Mouse (Mus musculus) heart, embryonic 16.5 days (tissue): ENCODE measurements around the gene Robo3. TPM values are rescaled to one million over a fixed set of nuclear protein-coding genes. Genes with fewer than 3 reads are reported as not detected.

Experiments
- ATAC-seq: fragments of 200-750 bp; cut with Nextera tagmentation; replicated peaks from 2 replicates; pipeline ENCODE4 v1.8.0; 2017; ENCODE audit warnings: moderate number of reproducible peaks; ENCODE audit not compliant: insufficient read depth, low FRiP score; ENCODE audit errors: extremely low read depth
- H3K27ac ChIP-seq: fragments of 300-500 bp; sonication (generic); 2 replicates; pipeline ENCODE4 v1.5.1; 2014; ENCODE audit warnings: mild to moderate bottlenecking, low read length, control low read depth, moderate library complexity
- H3K27me3 ChIP-seq: fragments of 300-500 bp; sonication (generic); 2 replicates; pipeline ENCODE4 v1.6.1; 2014; ENCODE audit warnings: low read length, mixed read lengths; ENCODE audit not compliant: control insufficient read depth, insufficient read depth
- H3K36me3 ChIP-seq: fragments of 300-500 bp; sonication (generic); 2 replicates; pipeline ENCODE4 v1.6.1; 2014; ENCODE audit not compliant: control insufficient read depth, insufficient read depth
- H3K4me1 ChIP-seq: fragments of 300-500 bp; sonication (generic); 2 replicates; pipeline ENCODE4 v1.6.1; 2014; ENCODE audit warnings: low read length, mixed read lengths; ENCODE audit not compliant: control insufficient read depth, insufficient read depth
- H3K4me2 ChIP-seq: fragments of 300-500 bp; sonication (generic); 2 replicates; pipeline ENCODE4 v1.6.1; 2014; ENCODE audit warnings: low read depth, mild to moderate bottlenecking, control low read depth, low read length
- H3K4me3 ChIP-seq: fragments of 300-500 bp; sonication (generic); 2 replicates; pipeline ENCODE4 v1.5.1; 2014; ENCODE audit warnings: mild to moderate bottlenecking, control low read depth, low read length
- H3K9ac ChIP-seq: fragments of 300-500 bp; sonication (generic); 2 replicates; pipeline ENCODE4 v1.6.1; 2014; ENCODE audit warnings: low read length, control low read depth
- H3K9me3 ChIP-seq: fragments of 300-500 bp; sonication (generic); replicated peaks from 2 replicates; pipeline ENCODE4 v1.6.1; 2016; ENCODE audit warnings: low read length; ENCODE audit not compliant: control insufficient read depth
- WGBS: fragments of 180-500 bp; shearing (Covaris S2); extraction: QIAGEN DNeasy Blood & Tissue Kit; methylation state at CpG from one replicate; pipeline ENCODE4 v1.1.7; 2014; 5-methylcytosine and 5-hydroxymethylcytosine counted together
- polyA plus RNA-seq: library from polyadenylated mRNA; unstranded; fragments of >200 nt; fragmentation: Nextera tagmentation; extraction: Ambion mirVana; gene quantifications from 2 replicates; pipeline ENCODE4 v1.2.1, GENCODE M21; 2015

The Robo3 gene
- not detected in 2 replicates for polyA plus RNA-seq

DNA sequence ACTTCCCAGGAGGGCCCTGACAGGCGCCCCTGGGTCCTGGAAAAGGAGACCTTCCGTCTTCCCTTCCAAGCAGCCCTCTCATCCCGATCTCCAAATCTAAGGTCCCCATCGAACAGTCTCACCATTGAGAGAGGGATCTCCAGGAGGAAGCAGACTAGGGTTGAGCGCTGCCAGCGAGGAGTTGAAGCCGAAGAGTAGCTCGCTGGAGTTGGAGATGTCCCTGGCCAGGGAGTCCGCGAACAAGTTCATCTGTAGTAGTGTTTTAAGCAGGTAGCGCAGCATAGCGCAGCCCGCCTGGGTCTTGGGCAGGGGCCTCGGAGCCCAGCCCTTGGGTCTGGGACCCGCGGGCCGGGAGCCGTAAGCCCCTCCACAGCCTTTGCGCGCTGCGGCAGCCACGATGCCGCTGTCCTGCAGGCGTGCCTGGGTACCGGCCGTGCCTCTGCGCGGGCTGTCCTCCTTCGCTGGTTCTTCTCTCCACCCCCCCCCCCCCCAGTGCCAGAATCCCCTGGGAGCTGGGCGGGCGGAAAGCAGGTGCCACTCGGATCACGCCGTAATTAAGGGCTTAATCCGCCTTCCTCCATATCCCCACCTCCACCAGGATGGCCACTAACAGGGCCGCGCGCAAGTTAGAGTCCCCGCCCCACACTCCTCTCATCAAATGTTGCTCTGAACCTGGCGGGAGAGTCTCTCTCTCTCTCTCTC lies at the start of gene Robo3:
Gene Robo3, minus strand, starts transcription at position 527 of the 702 bp plus-strand sequence.
- Histone ChIP-seq H3K4me2 (peak within 1 kb of the TSS; percentile 63), H3K27me3 (peaks cover 75% of the 10 kb centered on the region), H3K27ac (no peak within 1 kb of the TSS), H3K4me1 (peaks cover 17% of the 10 kb centered on the region), H3K9ac (no peak within 1 kb of the TSS), H3K36me3 (no peaks in the 10 kb centered on the region), H3K9me3 (no peaks in the 10 kb centered on the region), H3K4me3 (peak within 1 kb of the TSS; percentile 48)
- no peak for ATAC-seq
- WGBS: under 1% methylated on average over 38 of the region's 40 CpGs

DNA sequence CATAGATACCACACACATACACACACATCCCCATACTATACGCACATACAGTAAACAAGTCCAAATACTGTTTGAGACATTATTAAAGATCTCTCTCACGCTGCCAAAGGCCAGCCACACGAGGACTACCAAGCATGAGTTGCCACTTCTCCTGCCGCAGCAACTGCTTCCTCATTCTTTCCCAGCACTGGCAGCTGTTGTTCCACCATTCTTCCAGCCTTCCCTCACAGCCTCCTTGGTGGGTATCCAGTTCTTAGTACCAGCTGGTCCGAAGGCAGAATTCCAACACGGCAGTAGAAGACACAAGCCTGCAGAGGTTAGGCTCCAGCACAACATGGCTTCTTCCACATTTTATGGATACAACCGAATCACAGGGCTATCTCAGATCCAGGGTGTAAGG lies 41.9 kb upstream of the Robo3 start:
- no peak overlapping the region for H3K9ac ChIP-seq
- no peak for ATAC-seq

GRCm38 (mm10) chr9:37473611-37474125 lies 40.6 kb upstream of the Robo3 start:
- Histone ChIP-seq H3K4me3 (no peak overlapping the region), H3K4me2 (no peak overlapping the region), H3K9ac (no peak overlapping the region), H3K9me3 (no peaks in the 10 kb centered on the region), H3K27me3 (no peaks in the 10 kb centered on the region), H3K36me3 (no peaks in the 10 kb centered on the region), H3K27ac (no peak overlapping the region), H3K4me1 (no peaks in the 10 kb centered on the region)
- no peak for ATAC-seq
- 71% methylated on average over 3 of the region's 3 CpGs for WGBS

More for the DNA sequence above, 41.9 kb upstream of the Robo3 start:
- no peak overlapping the region for H3K4me3 ChIP-seq
- no peaks in the 10 kb centered on the region for H3K4me1 ChIP-seq
- H3K9me3 ChIP-seq: no peaks in the 10 kb centered on the region
- H3K4me2 ChIP-seq: no peak overlapping the region
- H3K36me3 ChIP-seq: no peaks in the 10 kb centered on the region
- H3K27me3 ChIP-seq: no peaks in the 10 kb centered on the region
- WGBS: 78% methylated on average over 7 of the region's 7 CpGs
- H3K27ac ChIP-seq: no peak overlapping the region

DNA sequence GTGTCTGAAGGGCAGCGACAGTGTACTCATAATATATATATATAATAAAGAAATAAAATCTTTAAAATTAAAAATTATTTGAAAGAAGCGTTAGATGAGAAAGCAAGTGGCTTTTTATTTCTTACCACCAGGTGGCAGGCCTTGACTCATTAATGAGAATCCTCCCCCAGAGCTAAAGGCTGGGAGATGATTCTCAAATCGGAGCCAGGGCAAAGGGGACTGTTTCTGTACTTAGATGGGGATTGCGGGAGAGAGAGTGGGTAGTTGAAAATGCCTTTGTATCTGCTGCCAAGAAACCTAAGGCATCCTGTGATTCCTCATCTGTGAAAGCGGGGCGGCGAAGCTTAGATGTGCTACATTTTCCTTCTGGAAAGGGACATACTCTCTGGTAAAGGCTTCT lies 29.7 kb upstream of the Robo3 start:
- H3K9me3 ChIP-seq: no peaks in the 10 kb centered on the region
- H3K4me2 ChIP-seq: no peak overlapping the region
- no peak for ATAC-seq
- peaks cover 50% of the 10 kb centered on the region for H3K27me3 ChIP-seq
- peaks cover 11% of the 10 kb centered on the region for H3K4me1 ChIP-seq
- no peak overlapping the region for H3K27ac ChIP-seq
- 15% methylated on average over 7 of the region's 7 CpGs for WGBS
- H3K9ac ChIP-seq: no peak overlapping the region
- no peaks in the 10 kb centered on the region for H3K36me3 ChIP-seq
- no peak overlapping the region for H3K4me3 ChIP-seq

DNA sequence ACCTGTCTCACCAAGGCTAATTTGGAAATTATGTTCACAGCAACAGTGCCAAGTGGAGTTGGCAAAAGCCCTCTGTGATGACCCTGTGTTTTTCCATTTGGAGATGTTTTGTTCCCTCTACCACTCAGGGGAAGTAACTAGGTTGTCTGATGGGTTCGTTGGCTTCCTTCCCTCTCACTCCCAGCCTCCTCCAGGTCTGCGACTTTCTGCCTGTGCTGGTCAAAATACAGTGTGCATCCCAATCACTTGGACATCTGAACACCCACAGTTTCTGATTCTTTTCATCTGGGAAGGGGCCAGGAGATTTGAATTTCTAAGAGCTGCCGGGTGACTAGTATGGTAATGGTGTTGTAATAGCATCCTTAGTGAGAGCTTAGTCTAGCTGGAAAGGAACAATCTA lies 28.5 kb upstream of the Robo3 start:
- 5% methylated on average over 3 of the region's 3 CpGs for WGBS
- Histone ChIP-seq H3K27me3 (peaks cover 62% of the 10 kb centered on the region), H3K4me1 (peaks cover 12% of the 10 kb centered on the region), H3K4me3 (no peak overlapping the region), H3K36me3 (no peaks in the 10 kb centered on the region), H3K4me2 (no peak overlapping the region), H3K9ac (no peak overlapping the region), H3K9me3 (no peaks in the 10 kb centered on the region), H3K27ac (no peak overlapping the region)
- no peak for ATAC-seq

DNA sequence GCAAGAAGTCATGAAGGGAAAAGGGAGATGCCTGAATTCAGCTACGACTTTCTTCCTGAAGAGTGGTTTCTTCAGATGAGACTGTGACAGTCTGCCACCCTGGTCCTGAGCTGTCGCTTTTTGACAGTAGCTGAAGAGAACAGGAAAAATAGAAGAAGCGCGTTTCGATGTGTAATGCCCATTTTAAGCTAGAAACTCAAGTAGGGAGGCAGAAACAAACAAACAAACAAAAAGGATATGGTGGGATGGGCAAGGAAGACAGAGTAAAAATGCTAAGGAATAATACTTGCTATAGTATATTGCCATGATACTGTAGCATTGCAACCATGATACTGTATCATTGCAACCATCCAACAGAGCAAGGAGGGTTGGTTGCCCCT lies 27.9 kb upstream of the Robo3 start:
- Histone ChIP-seq H3K36me3 (no peaks in the 10 kb centered on the region), H3K4me2 (peak overlapping the region; percentile 99), H3K27me3 (peaks cover 68% of the 10 kb centered on the region), H3K4me3 (peak overlapping the region; percentile 62), H3K27ac (no peak overlapping the region), H3K9me3 (no peaks in the 10 kb centered on the region), H3K4me1 (peaks cover 17% of the 10 kb centered on the region), H3K9ac (no peak overlapping the region)
- 8% methylated on average over 5 of the region's 5 CpGs for WGBS
- no peak for ATAC-seq

GRCm38 (mm10) chr9:37460043-37460960 lies 27.3 kb upstream of the Robo3 start:
- WGBS: under 1% methylated on average over 81 of the region's 81 CpGs
- Histone ChIP-seq H3K36me3 (no peaks in the 10 kb centered on the region), H3K4me3 (peak overlapping the region; percentile 62), H3K27me3 (peaks cover 73% of the 10 kb centered on the region), H3K9me3 (no peaks in the 10 kb centered on the region), H3K27ac (no peak overlapping the region), H3K4me2 (peak overlapping the region; percentile 99), H3K4me1 (peaks cover 17% of the 10 kb centered on the region), H3K9ac (peak overlapping the region; percentile 43)
- ATAC-seq: no peak

GRCm38 (mm10) chr9:37459665-37460042 lies 26.6 kb upstream of the Robo3 start:
- Histone ChIP-seq H3K36me3 (no peaks in the 10 kb centered on the region), H3K27ac (no peak overlapping the region), H3K9ac (no peak overlapping the region), H3K4me2 (peak overlapping the region; percentile 99), H3K4me3 (peak overlapping the region; percentile 62), H3K9me3 (no peaks in the 10 kb centered on the region), H3K4me1 (peaks cover 17% of the 10 kb centered on the region), H3K27me3 (peaks cover 79% of the 10 kb centered on the region)
- ATAC-seq: no peak
- 2% methylated on average over 9 of the region's 9 CpGs for WGBS

GRCm38 (mm10) chr9:37457151-37457550 lies 24.1 kb upstream of the Robo3 start:
- Histone ChIP-seq H3K4me3 (peak overlapping the region; percentile 49; the same call in 1 of the 2 replicates), H3K27me3 (peaks cover 93% of the 10 kb centered on the region), H3K27ac (no peak overlapping the region), H3K9me3 (no peaks in the 10 kb centered on the region), H3K9ac (no peak overlapping the region), H3K4me2 (no peak overlapping the region; the same call in 1 of the 2 replicates), H3K4me1 (peaks cover 17% of the 10 kb centered on the region), H3K36me3 (no peaks in the 10 kb centered on the region)
- 83% methylated on average over 1 of the region's 1 CpGs for WGBS
- ATAC-seq: no peak
